Mouse (Mus musculus) pancreas, adult 10 weeks (tissue): Measurements from ENCODE around the gene Cd36. TPM values are rescaled to one million over a fixed set of nuclear protein-coding genes. Genes with fewer than 3 reads are reported as not detected.

ENCODE experiments used
- polyA plus RNA-seq: library from polyadenylated mRNA; stranded (reverse); fragments of 350-450 nt; fragmentation: Illumina TruSeq; extraction: RNeasy Lipid Tissue Mini Kit (QIAGEN cat#74804); gene quantifications from one replicate; pipeline ENCODE4 v1.2.3, GENCODE M21; 2015; ENCODE audit warnings: low read depth, low replicate concordance; ENCODE audit not compliant: insufficient read depth

The Cd36 gene
- 37.0 TPM for polyA plus RNA-seq

GRCm38 (mm10) chr5:17888598-17888997, at the start of gene Cd36:
Gene Cd36 (minus strand): TSS chr5:17888801.

Other genes starting within 250 kb of the Cd36 start
- gene Gnat3, start 73.7 kb upstream of the Cd36 start, polyA plus RNA-seq = not detected